Mouse (Mus musculus) liver, embryonic 14.5 days (tissue): Measurements from ENCODE around the gene Uchl4.

Experiments
- CTCF ChIP-seq: IDR thresholded peaks from 2 replicates; pipeline ENCODE4 v1.5.1; 2016; ENCODE audit warnings: antibody characterized with exemption, low read depth, control low read depth
- EP300 ChIP-seq: IDR thresholded peaks from 2 replicates; pipeline ENCODE4 v1.6.1; 2016; ENCODE audit warnings: antibody characterized with exemption, low read depth

DNA sequence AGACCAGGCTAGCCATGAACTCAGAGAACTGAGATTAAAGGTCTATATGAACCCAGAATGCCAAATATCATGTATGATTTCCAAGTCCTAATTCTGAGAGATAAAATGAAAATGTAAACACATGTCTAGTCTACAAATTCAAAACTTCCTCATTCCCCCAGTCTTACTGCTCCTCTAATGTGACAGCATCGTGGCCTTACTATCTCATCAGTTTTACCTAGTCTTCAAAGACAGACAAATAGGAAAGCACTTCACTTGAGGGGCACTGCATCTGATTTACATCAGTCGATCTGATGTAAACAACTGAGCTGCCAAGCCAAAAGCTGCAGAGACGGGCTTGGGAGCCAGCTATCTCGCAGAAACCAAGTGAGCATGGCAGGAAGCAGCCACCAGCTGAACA is 18.9 kb upstream of the Uchl4 start:
- TF ChIP-seq EP300 (no peak), CTCF (no peak)
